Mouse (Mus musculus): ENCODE measurements around the gene Slc36a2. TPM values are rescaled to one million over a fixed set of nuclear protein-coding genes. Genes with fewer than 3 reads are reported as not detected.

Gene Slc36a2
- polyA plus RNA-seq (2015; fragmentation: Nextera tagmentation; extraction: Ambion mirVana), result 0.24 and 0.28 TPM in 2 replicates

DNA sequence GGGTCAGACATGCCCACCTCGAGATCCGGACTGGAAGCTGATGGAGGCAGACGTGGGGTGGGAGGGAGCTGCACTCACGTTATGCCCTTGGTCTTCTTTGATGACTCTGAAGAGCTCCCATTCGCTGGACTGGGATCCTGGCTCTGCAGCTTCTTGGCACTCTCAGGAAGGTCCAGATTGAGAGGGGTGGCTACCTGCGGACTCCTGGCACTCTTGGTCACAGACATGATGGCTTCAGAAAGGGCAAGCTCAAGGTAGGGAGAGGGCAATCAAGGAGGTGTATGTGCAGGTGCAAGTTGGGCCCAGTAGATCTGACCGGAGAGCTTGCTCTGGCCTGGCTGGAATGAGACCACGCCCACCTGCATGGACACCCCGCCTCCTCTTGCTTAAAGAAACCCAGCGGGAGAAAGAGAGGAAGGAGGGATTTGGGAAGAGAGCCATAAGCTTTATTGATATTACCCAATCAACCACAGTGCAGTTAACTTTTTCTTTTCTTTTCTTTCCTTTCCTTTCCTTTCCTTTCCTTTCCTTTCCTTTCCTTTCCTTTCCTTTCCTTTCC is at the start of gene Slc36a2:
Slc36a2 (minus strand) TSS at position 345 of the 559 bp plus-strand sequence.
- Histone ChIP-seq H3K4me1 (no peaks in the 10 kb centered on the region), H3K4me2 (no peak within 1 kb of the TSS), H3K9ac (no peak within 1 kb of the TSS), H3K36me3 (replicated peaks) (no peaks in the 10 kb centered on the region), H3K9me3 (no peaks in the 10 kb centered on the region), H3K4me3 (no peak within 1 kb of the TSS), H3K27me3 (replicated peaks) (no peaks in the 10 kb centered on the region), H3K27ac (no peak within 1 kb of the TSS)
- ATAC-seq (replicated peaks), result no peak
- WGBS, result 25% methylated on average over 10 of the region's 10 CpGs

DNA sequence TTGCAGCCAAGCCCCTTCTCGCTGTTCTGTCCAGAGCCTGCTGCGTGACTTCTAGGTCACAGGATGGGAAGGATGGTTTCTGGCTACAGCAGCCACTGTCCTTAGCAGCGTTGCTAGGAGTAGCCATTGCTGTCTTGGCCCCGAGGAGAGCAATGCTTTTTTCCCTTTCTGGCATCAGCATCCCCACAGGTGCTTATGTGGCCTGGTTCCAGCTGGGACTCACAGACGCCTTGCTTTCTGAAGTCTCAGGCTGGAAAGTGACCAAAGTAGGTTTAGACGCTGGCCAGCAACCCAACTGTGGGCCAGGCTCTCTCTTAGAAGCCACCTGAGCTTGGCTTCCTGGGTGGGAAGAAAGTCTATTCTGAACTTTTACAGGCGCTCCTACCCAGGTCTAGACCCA is 49.4 kb upstream of the Slc36a2 start:
- H3K9ac ChIP-seq, result no peak overlapping the region
- no peaks in the 10 kb centered on the region for H3K27me3 ChIP-seq (replicated peaks)
- no peak for ATAC-seq (replicated peaks)
- H3K4me1 ChIP-seq, result no peaks in the 10 kb centered on the region
- H3K9me3 ChIP-seq, result no peaks in the 10 kb centered on the region
- no peak overlapping the region for H3K27ac ChIP-seq
- no peak overlapping the region for H3K4me2 ChIP-seq
- no peak overlapping the region for H3K4me3 ChIP-seq
- WGBS, result 90% methylated on average over 7 of the region's 7 CpGs
- peaks cover 6% of the 10 kb centered on the region; the same call in 1 of the 2 replicates for H3K36me3 ChIP-seq (replicated peaks)

DNA sequence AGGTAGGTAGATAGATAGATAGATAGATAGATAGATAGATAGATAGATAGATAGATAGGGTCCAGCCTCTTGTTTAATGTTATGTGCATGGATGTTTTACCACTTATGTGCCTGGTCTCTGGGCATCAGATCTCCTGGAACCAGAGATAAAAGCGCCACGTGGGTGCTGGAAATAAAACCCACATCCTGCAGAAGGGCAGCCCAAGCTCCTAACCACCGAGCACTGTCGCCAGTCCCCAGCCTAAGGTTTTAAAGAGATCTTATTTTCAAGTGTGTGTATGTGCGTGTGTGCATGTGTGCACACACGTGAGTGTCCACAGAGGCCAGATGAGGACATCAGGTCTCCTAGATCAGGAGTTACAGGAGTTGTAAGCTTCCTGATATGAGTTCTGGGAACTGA is 46.2 kb upstream of the Slc36a2 start:
- Histone ChIP-seq H3K4me2 (no peak overlapping the region), H3K4me3 (no peak overlapping the region), H3K36me3 (replicated peaks) (peaks cover 6% of the 10 kb centered on the region; the same call in 1 of the 2 replicates), H3K27ac (no peak overlapping the region), H3K9ac (no peak overlapping the region), H3K9me3 (no peaks in the 10 kb centered on the region), H3K27me3 (replicated peaks) (no peaks in the 10 kb centered on the region), H3K4me1 (no peaks in the 10 kb centered on the region)
- no peak for ATAC-seq (replicated peaks)
- 95% methylated on average over 6 of the region's 6 CpGs for WGBS

DNA sequence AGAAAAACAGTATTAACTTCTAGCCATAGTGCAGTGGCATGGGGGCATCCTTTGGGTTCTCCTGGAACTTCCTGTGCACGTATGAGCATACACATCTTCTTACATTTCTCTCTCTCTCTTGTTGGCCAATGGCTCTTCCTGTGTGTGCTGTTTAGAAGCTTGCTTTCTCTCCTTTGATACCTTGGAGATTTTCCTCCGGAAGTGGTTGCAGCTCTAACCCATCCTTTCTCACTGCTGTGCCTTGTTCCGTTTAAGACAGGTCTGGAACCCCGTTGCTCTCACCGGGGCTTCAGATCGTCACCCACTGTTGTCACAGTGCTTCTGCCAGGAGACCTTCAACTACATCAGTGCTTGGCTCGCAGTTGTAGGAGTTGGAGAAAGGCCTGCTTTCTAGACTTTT is 36.4 kb upstream of the Slc36a2 start:
- Histone ChIP-seq H3K4me1 (no peaks in the 10 kb centered on the region), H3K36me3 (replicated peaks) (peaks cover 32% of the 10 kb centered on the region; the same call in 1 of the 2 replicates)
- 93% methylated on average over 7 of the region's 7 CpGs for WGBS

DNA sequence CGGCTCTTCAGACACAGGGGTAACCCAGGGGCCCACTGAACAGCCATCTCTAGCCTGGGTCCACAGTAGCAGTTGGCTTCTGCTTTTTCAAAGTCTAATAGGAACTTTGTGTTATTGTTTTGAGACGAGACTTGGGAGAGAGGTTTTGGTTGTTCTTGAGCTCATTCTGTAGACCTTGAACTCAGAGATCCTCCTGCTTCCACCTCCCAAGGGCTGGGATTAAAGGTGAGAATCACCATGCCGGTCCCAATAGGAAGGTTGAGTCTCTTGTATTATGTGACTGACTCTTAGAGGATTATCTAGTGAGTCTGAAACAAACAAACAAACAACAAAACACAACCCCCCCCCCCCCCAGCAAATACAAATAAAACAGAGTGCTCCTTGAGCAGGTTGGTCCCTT is 33.6 kb upstream of the Slc36a2 start:
- no peak overlapping the region for H3K9ac ChIP-seq
- 79% methylated on average over 3 of the region's 3 CpGs for WGBS
- H3K27me3 ChIP-seq (replicated peaks), result no peaks in the 10 kb centered on the region
- no peak overlapping the region for H3K4me2 ChIP-seq
- no peak overlapping the region for H3K4me3 ChIP-seq
- H3K4me1 ChIP-seq, result no peaks in the 10 kb centered on the region
- ATAC-seq (replicated peaks), result no peak
- no peak overlapping the region for H3K27ac ChIP-seq
- no peaks in the 10 kb centered on the region for H3K9me3 ChIP-seq
- H3K36me3 ChIP-seq (replicated peaks), result peaks cover 25% of the 10 kb centered on the region; the same call in 1 of the 2 replicates

More for the DNA sequence above, 36.4 kb upstream of the Slc36a2 start:
- Histone ChIP-seq H3K27ac (no peak overlapping the region), H3K4me2 (no peak overlapping the region), H3K4me3 (no peak overlapping the region), H3K9me3 (no peaks in the 10 kb centered on the region), H3K27me3 (replicated peaks) (no peaks in the 10 kb centered on the region), H3K9ac (no peak overlapping the region)
- ATAC-seq (replicated peaks), result no peak

DNA sequence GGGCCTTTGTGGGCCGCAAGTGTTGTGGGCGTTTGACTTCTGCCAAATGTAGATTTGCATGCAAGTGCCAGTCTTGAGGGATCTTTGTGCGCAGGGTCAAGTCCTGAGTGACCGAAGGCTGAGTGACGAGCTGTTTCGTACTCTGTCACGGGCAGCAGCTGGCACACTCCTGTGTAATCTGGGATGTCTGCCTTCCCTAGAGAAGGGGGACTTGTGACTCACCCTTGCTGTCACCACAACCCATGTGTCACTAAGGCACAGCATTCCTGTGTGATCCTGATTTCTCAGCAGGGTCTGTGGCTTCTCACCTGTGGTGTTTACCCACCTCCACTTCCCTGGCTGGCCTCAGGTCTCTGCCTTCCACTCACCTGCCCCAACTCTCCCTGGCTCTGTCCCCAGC is 33.0 kb upstream of the Slc36a2 start:
- Histone ChIP-seq H3K9ac (no peak overlapping the region), H3K4me3 (no peak overlapping the region), H3K4me2 (no peak overlapping the region), H3K36me3 (replicated peaks) (peaks cover 22% of the 10 kb centered on the region; the same call in 1 of the 2 replicates), H3K9me3 (no peaks in the 10 kb centered on the region), H3K27ac (no peak overlapping the region), H3K4me1 (no peaks in the 10 kb centered on the region), H3K27me3 (replicated peaks) (no peaks in the 10 kb centered on the region)
- 96% methylated on average over 7 of the region's 7 CpGs for whole genome bisulfite sequencing
- no peak for ATAC-seq (replicated peaks)

DNA sequence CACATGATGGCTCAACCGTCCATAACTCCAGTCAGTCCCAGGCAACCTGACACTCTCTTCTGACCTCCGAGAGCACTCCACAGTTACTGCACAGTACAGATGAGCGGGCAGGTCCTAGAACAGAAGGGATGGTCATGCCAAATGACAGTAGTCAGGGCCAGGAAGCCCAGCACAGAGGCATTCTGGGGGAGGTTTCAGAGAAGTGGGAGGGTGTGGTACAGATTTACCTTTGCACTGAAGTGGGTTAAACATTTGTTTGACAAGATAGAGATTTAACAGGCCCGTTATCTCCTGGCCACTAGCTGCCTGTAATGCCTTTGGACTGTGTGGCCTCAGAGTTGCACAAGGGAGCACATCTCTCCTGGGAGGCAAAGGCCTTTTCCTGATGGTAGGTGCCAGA is 32.5 kb upstream of the Slc36a2 start:
- Histone ChIP-seq H3K4me1 (no peaks in the 10 kb centered on the region), H3K9ac (no peak overlapping the region), H3K36me3 (replicated peaks) (peaks cover 22% of the 10 kb centered on the region; the same call in 1 of the 2 replicates), H3K9me3 (no peaks in the 10 kb centered on the region), H3K27ac (no peak overlapping the region), H3K27me3 (replicated peaks) (no peaks in the 10 kb centered on the region), H3K4me2 (no peak overlapping the region), H3K4me3 (no peak overlapping the region)
- WGBS, result 90% methylated on average over 4 of the region's 4 CpGs
- ATAC-seq (replicated peaks), result no peak

DNA sequence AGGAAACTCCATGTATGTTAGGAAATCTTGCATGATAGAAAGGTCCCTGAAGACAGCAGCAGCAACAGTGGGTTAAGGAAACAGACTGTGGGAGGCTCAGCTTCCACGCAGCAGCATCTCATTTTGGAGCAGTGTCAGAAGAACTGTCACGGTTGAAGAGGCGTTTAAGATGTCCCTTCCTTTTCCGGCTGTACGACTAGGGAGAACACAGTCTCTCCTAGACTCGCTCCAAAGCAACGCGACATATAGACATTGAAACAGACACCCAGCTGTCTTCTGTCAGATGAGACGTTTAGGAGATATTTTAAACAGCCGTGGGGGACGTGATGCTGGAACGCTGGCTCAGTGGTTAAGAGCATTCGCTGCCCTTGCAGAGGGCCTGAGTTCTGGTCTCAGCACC is 32.0 kb upstream of the Slc36a2 start:
- ATAC-seq (replicated peaks), result no peak
- Histone ChIP-seq H3K27ac (no peak overlapping the region), H3K4me2 (no peak overlapping the region), H3K9me3 (no peaks in the 10 kb centered on the region), H3K4me1 (no peaks in the 10 kb centered on the region), H3K36me3 (replicated peaks) (peaks cover 22% of the 10 kb centered on the region; the same call in 1 of the 2 replicates), H3K4me3 (no peak overlapping the region), H3K27me3 (replicated peaks) (no peaks in the 10 kb centered on the region), H3K9ac (no peak overlapping the region)
- WGBS, result 80% methylated on average over 13 of the region's 13 CpGs

DNA sequence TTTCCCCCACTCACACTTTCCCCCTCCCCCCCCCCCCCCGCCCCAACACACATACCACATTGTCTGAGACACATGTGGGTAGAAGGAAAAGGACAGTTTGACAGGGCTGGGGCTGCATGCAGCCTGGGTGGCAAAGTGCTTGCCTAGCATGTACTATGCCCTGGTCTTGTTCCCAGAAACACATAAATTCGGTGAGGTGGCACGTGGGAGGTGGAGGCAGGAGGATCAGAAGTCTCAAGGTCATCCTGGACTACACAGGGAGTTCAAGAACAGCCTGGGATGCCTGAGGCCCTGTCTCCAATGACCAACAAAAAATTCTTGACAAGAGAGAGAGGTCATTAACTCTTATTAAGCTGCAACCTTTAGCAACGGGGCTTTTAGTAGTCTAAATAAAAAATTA is 31.2 kb upstream of the Slc36a2 start:
- Histone ChIP-seq H3K27ac (no peak overlapping the region), H3K4me2 (no peak overlapping the region), H3K4me3 (no peak overlapping the region), H3K4me1 (no peaks in the 10 kb centered on the region), H3K36me3 (replicated peaks) (peaks cover 19% of the 10 kb centered on the region; the same call in 1 of the 2 replicates), H3K27me3 (replicated peaks) (no peaks in the 10 kb centered on the region), H3K9me3 (no peaks in the 10 kb centered on the region), H3K9ac (no peak overlapping the region)
- no peak for ATAC-seq (replicated peaks)
- 73% methylated on average over 4 of the region's 4 CpGs for WGBS

DNA sequence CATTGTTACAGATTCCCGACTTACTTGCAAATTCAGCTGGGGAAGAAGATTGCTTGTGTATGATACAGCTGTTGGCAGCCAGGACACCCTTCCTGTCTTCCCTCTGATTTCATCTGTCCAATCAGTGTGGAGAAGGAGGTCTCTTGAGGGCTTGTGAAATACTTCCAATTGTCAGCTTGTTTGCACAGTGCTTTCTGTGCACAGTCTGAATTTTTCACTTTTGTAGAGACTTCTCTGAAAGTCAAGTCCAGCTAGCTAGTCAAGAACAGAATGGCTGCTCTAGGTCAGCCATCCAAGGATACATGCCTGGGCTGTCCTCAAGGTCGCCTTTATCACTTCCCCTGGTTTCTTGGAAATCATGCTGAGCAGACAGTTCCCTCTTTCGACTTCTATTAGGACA is 30.1 kb upstream of the Slc36a2 start:
- Histone ChIP-seq H3K4me1 (no peaks in the 10 kb centered on the region), H3K36me3 (replicated peaks) (0 out of 2 replicates have a peak, but pooled peaks cover 8% of the 10 kb centered on the region), H3K27me3 (replicated peaks) (no peaks in the 10 kb centered on the region), H3K27ac (no peak overlapping the region), H3K9me3 (no peaks in the 10 kb centered on the region), H3K9ac (no peak overlapping the region), H3K4me2 (no peak overlapping the region), H3K4me3 (no peak overlapping the region)
- 95% methylated on average over 3 of the region's 3 CpGs for WGBS
- ATAC-seq (replicated peaks), result no peak

DNA sequence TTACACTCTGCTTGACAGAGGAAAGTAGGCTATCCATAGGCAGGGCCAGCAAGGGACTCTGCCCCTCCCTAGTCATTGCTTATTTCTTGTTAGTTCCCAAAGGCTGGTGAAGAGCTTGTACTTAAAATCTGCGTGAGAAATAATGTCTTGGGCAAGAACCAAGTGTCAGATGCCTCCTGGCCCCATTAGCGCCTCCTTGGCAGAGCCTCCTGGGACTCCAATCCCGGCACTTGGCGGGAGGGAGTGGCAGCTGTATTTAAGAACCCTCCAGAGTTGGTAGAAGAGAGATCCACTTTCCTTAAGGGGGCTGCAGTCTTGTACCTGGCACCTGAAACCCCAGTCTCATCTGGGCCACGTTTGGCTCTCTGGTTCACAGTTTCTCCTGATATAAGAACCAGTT is 29.3 kb upstream of the Slc36a2 start:
- H3K27me3 ChIP-seq (replicated peaks), result no peaks in the 10 kb centered on the region
- no peak overlapping the region for H3K4me3 ChIP-seq
- ATAC-seq (replicated peaks), result no peak
- WGBS, result 88% methylated on average over 5 of the region's 5 CpGs
- H3K9me3 ChIP-seq, result no peaks in the 10 kb centered on the region
- no peak overlapping the region for H3K9ac ChIP-seq
- no peaks in the 10 kb centered on the region for H3K4me1 ChIP-seq
- H3K36me3 ChIP-seq (replicated peaks), result no peaks in the 10 kb centered on the region
- no peak overlapping the region for H3K27ac ChIP-seq
- no peak overlapping the region for H3K4me2 ChIP-seq

DNA sequence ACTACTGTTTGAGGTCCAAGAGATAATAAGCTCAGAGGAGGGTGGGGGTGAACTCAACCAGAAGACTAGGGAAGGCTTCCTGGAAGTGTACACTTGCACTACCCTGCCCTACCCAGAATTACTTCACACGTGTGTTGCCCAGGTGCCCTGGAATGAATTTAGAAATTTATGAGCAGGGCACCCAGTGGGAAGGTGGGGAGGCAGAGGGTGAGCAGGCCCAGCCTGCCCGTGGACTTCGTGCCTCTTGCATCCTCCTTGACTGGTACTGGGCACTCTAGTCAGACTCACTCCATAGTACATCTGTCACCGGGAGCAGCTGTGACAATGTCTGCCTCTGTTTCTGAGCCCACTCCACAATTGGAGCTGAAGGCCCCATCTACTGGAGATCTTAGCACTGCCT is 28.6 kb upstream of the Slc36a2 start:
- Histone ChIP-seq H3K9ac (no peak overlapping the region), H3K27me3 (replicated peaks) (no peaks in the 10 kb centered on the region), H3K9me3 (no peaks in the 10 kb centered on the region), H3K4me3 (no peak overlapping the region), H3K36me3 (replicated peaks) (no peaks in the 10 kb centered on the region), H3K4me2 (no peak overlapping the region), H3K27ac (no peak overlapping the region), H3K4me1 (no peaks in the 10 kb centered on the region)
- no peak for ATAC-seq (replicated peaks)
- WGBS, result 94% methylated on average over 4 of the region's 4 CpGs

DNA sequence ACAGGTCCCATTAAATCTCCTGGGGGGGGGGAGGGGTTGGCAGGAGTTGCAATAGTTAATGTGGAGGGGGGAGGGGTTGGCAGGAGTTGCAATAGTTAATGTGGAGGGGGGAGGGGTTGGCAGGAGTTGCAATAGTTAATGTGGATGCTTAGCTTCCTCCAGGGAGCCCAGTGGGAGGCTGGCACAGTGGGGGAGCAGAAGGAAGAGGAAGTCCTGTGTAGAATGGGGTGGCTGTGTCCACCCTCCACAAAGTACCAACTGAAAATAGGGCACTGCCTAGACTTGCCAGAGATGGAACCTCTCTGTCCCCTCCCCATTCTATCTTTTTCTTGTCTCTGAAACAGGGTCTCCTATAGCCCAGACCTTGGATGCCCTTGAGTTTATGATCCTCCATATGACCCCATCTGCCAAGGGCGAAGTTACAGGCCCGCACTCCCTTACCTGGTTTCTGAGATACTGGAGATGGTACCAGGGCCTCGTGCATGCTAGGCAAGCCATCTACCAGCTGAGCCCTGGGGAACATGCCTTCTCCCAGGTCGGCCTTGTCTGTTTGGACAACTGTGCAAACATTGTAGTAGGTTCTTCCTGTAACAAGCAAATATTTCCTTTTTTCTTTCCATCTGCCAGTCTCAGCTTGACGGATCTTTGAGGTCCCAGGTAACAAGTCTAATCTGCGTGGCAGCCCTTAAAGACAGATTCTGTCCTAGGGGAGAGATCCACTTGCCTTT is 24.9 kb upstream of the Slc36a2 start:
- no peak for ATAC-seq (replicated peaks)
- no peaks in the 10 kb centered on the region for H3K9me3 ChIP-seq
- H3K36me3 ChIP-seq (replicated peaks), result no peaks in the 10 kb centered on the region
- peaks cover 20% of the 10 kb centered on the region for H3K4me1 ChIP-seq
- no peak overlapping the region for H3K4me2 ChIP-seq
- H3K9ac ChIP-seq, result no peak overlapping the region
- no peaks in the 10 kb centered on the region for H3K27me3 ChIP-seq (replicated peaks)
- WGBS, result 89% methylated on average over 6 of the region's 6 CpGs
- no peak overlapping the region for H3K27ac ChIP-seq
- no peak overlapping the region for H3K4me3 ChIP-seq
